Mouse (Mus musculus) forebrain, embryonic 11.5 days (tissue): ENCODE results near the gene Cerk. TPM values are rescaled to one million over a fixed set of nuclear protein-coding genes. Genes with fewer than 3 reads are reported as not detected.

Experiments
- ATAC-seq: fragments of 200-750 bp; cut with Nextera tagmentation; replicated peaks from 2 replicates; pipeline ENCODE4 v1.8.0; 2017; ENCODE audit warnings: moderate TSS enrichment; ENCODE audit not compliant: low FRiP score
- DNase-seq: peaks from one replicate; pipeline ENCODE4 v3.0.0-alpha.2; 2017; ENCODE audit warnings: low spot score
- H3K27ac ChIP-seq: fragments of 300-500 bp; sonication (generic); 2 replicates; pipeline ENCODE4 v1.5.1; 2014; ENCODE audit warnings: low read depth, low read length
- H3K27me3 ChIP-seq: fragments of 300-500 bp; sonication (generic); 2 replicates; pipeline ENCODE4 v1.6.1; 2014; ENCODE audit warnings: mild to moderate bottlenecking, low read length, mixed read lengths; ENCODE audit not compliant: control insufficient read depth, insufficient read depth
- H3K36me3 ChIP-seq: fragments of 300-500 bp; sonication (generic); 2 replicates; pipeline ENCODE4 v1.6.1; 2014; ENCODE audit warnings: mild to moderate bottlenecking, low read length, moderate library complexity, mixed read lengths; ENCODE audit not compliant: control insufficient read depth, insufficient read depth
- H3K4me1 ChIP-seq: fragments of 300-500 bp; sonication (generic); replicated peaks from 2 replicates; pipeline ENCODE4 v1.6.1; 2014; ENCODE audit warnings: low read length, mixed read lengths; ENCODE audit not compliant: control insufficient read depth, insufficient read depth
- H3K4me2 ChIP-seq: fragments of 300-500 bp; sonication (generic); 2 replicates; pipeline ENCODE4 v1.6.1; 2014; ENCODE audit warnings: low read depth, mild to moderate bottlenecking, low read length, moderate library complexity, mixed read lengths; ENCODE audit not compliant: severe bottlenecking
- H3K4me3 ChIP-seq: fragments of 300-500 bp; sonication (generic); 2 replicates; pipeline ENCODE4 v1.5.1; 2014; ENCODE audit warnings: low read depth, low read length
- H3K9ac ChIP-seq: fragments of 300-500 bp; sonication (generic); 2 replicates; pipeline ENCODE4 v1.6.1; 2014; ENCODE audit warnings: low read length
- H3K9me3 ChIP-seq: fragments of 300-500 bp; sonication (generic); 2 replicates; pipeline ENCODE4 v1.6.1; 2016; ENCODE audit warnings: low read length, mixed read lengths; ENCODE audit not compliant: control insufficient read depth
- WGBS: fragments of 180-500 bp; shearing (Covaris S2); extraction: QIAGEN DNeasy Blood & Tissue Kit; methylation state at CpG from one replicate; pipeline ENCODE4 v1.1.7; 2014; 5-methylcytosine and 5-hydroxymethylcytosine counted together
- polyA plus RNA-seq: library from polyadenylated mRNA; unstranded; fragments of >200 nt; fragmentation: Nextera tagmentation; extraction: Ambion mirVana; gene quantifications from 2 replicates; pipeline ENCODE4 v1.2.1, GENCODE M21; 2014

Gene Cerk
- polyA plus RNA-seq = 17.4 and 19.1 TPM in 2 replicates

DNA sequence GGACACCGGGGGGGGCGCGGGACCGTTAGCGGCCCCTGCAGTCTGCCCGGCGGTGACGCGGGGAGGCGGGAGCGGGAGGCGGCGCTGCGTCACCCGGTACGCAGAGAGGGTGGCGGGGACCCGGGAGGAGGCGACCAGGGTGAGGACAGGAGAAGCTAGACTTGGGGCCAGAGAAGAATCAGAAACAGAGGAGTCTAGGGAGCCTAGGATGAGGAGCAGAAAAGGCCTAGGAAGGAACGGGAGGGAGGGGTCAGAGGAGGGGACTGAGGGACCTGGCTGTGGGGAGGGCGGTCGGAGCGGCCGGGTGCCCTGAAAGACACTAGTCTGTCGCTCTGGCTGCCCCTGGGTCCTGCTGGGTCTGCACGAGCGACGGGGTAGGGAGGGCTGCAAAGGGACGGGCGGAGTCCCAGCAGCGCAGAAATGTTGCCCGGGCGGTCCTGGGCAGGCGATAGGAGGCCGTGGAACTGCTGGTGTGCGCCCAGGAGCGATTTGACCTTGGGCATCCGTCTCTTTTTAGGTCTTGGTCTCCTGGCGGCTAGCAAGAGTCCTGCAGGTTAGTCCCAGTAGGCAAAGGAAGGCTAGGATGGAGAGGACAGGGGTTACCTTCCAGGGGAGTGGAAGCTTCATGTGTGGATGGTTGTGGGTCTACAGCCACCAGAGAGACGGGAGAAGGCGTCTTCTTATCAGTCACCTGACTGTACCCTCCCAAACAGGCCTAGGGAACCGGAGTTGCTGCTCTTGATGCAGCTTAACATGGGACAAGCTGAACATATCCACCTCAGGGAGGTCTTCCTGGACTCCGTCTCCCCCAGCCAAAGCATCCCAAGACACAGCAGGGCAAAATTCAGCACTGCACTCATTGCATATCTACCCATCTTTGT, at the start of gene Cerk:
Cerk (minus strand) TSS at position 453 of the 881 bp plus-strand sequence.
- peak within 1 kb of the TSS; percentile 46; the same call in 1 of the 2 replicates for H3K27ac ChIP-seq
- H3K9me3 ChIP-seq = no peaks in the 10 kb centered on the region
- peak within 1 kb of the TSS; percentile 86 for H3K4me2 ChIP-seq
- 3% methylated on average over 43 of the region's 43 CpGs for WGBS
- DNase-seq (peak; percentile 76), ATAC-seq (peak; percentile 67)
- 0 out of 2 replicates have a peak, but pooled peaks cover 4% of the 10 kb centered on the region for H3K27me3 ChIP-seq
- H3K36me3 ChIP-seq = no peaks in the 10 kb centered on the region
- H3K4me3 ChIP-seq = peak within 1 kb of the TSS; percentile 83
- peaks cover 10% of the 10 kb centered on the region; the same call in 1 of the 2 replicates for H3K4me1 ChIP-seq
- peak within 1 kb of the TSS; percentile 92 for H3K9ac ChIP-seq

DNA sequence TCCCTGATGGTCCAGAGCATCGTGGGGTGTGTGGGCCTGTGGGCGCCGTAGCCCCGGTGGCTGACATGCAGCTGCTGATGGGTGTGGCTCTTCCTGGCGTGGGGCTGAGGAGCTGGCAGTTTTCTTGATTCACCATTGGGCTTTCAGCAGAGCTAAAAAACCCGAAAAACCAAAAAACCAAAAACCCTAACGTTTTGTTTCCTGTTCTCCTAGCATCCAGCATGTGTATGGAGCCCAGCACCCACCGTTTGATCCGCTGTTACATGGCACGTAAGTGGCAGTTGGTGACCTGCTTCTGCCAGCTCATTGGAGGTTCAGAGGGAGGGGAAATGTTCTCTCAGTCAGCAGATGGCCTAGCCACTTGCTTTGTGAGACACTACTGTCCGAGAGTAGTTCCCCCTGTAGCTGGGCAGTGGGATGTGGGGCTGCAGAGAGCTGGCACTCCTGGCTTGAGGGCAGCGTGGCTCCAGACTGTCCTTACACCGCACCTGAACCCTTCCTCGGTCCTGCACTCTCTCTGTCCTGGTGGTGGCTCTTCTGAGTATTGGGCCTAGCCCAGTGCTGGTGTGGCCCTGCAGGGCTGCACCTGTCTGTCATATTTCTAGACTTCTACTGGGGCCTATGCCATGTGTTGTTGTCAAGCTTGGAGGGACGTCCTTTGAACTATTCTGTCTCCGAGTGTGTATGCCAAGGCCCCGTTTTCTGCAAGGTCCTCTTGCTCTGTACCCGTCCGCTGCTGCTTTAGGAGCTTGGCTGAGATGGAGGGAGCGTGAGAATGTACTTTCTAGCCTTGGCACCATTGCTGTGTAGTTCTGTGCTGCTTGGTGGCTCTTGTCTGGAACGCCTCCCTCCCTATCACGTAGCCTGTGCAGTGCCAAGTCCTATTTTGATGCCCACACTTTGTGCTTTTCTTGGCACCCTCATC, 48.8 kb upstream of the Cerk start:
- H3K36me3 ChIP-seq = no peaks in the 10 kb centered on the region
- WGBS = 89% methylated on average over 22 of the region's 22 CpGs
- H3K9me3 ChIP-seq = no peaks in the 10 kb centered on the region
- DNase-seq (no peak), ATAC-seq (no peak)
- H3K9ac ChIP-seq = no peak overlapping the region
- H3K27ac ChIP-seq = no peak overlapping the region
- no peak overlapping the region for H3K4me3 ChIP-seq
- no peaks in the 10 kb centered on the region for H3K4me1 ChIP-seq
- H3K4me2 ChIP-seq = no peak overlapping the region
- no peaks in the 10 kb centered on the region for H3K27me3 ChIP-seq

DNA sequence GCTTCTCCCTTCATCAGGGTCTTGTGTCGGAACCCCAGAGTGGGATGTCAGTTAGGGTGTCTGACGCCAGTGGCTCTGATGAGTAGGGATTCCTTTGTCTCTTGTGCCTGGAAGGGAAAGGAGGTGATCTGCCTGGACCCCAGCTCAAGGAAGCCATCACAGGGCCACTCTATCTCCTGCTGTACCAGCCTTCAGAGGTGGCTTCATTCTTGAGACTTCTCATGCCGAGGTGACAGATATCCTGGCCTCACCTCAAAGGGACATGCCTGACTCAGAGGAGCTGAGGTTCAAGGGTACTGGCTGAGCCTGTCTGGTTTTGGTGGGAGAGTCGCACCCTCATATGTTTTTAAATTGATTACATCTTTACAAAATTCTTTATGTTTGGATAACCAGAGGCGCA, 48.1 kb upstream of the Cerk start:
- no peaks in the 10 kb centered on the region for H3K4me1 ChIP-seq
- DNase-seq = no peak
- no peak for ATAC-seq
- H3K27me3 ChIP-seq = no peaks in the 10 kb centered on the region
- H3K27ac ChIP-seq = no peak overlapping the region
- H3K9ac ChIP-seq = no peak overlapping the region
- no peak overlapping the region for H3K4me3 ChIP-seq
- no peak overlapping the region for H3K4me2 ChIP-seq
- WGBS = 91% methylated on average over 5 of the region's 5 CpGs
- H3K9me3 ChIP-seq = no peaks in the 10 kb centered on the region
- no peaks in the 10 kb centered on the region for H3K36me3 ChIP-seq

DNA sequence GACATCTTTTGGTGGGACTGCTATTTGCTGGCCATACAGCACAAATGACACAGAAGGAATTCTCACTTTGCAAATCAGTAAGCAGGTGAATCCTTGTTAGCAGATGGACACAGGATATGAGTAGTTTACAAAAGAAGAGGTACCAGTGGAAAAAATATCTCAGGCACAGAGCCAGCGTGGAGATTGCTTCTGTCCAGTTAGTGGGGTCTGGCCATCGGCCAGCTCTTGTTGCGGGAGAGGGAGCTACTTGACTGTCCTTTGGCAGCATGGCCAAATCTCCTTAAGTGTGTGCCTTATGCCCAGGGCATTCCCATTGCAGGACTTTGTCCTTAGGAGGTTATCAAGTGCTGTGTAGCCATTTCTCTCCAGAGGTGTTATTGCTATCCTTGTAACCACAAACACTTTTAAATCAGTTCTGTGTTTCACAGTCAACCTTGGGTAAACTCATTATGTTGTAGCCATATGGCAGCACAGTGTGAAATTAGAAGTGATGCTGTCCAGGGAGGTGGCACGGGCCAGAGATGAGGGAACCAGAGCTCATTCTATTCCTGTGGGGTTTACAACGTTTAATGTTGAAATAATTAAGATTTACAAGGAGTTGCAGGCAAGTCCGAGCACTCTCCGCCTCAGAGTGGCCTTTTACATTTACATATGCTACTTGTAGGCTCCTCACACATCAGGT, 46.0 kb upstream of the Cerk start:
- H3K4me3 ChIP-seq = no peak overlapping the region
- 83% methylated on average over 7 of the region's 7 CpGs for WGBS
- H3K36me3 ChIP-seq = no peaks in the 10 kb centered on the region
- H3K27ac ChIP-seq = no peak overlapping the region
- H3K4me1 ChIP-seq = no peaks in the 10 kb centered on the region
- H3K4me2 ChIP-seq = no peak overlapping the region
- no peak for ATAC-seq
- no peak overlapping the region for H3K9ac ChIP-seq
- DNase-seq = no peak
- H3K9me3 ChIP-seq = no peaks in the 10 kb centered on the region
- H3K27me3 ChIP-seq = no peaks in the 10 kb centered on the region

DNA sequence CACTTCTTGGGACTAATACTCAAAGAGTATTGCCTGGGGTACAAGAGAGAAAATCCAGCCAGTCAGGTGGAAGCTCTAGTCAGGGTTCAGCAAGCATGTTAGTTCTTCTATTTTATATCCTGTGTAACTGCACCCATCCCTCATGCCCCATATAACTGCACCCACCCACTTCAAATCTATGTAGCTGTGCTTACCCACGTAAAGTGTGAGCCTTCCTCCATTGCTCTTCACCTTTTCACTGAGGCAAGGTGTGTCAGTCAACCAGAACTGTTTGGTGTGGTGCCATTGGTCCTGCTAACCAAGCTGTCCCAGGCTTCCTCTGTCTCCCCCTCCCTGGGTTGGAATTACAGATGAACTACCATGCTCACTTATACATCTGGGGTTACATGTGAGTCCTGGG, 45.2 kb upstream of the Cerk start:
- no peak for DNase-seq
- 88% methylated on average over 1 of the region's 1 CpGs for WGBS
- H3K27me3 ChIP-seq = no peaks in the 10 kb centered on the region
- no peak overlapping the region for H3K27ac ChIP-seq
- H3K9ac ChIP-seq = no peak overlapping the region
- no peaks in the 10 kb centered on the region for H3K9me3 ChIP-seq
- H3K36me3 ChIP-seq = no peaks in the 10 kb centered on the region
- no peaks in the 10 kb centered on the region for H3K4me1 ChIP-seq
- ATAC-seq = no peak
- H3K4me3 ChIP-seq = no peak overlapping the region
- H3K4me2 ChIP-seq = no peak overlapping the region

DNA sequence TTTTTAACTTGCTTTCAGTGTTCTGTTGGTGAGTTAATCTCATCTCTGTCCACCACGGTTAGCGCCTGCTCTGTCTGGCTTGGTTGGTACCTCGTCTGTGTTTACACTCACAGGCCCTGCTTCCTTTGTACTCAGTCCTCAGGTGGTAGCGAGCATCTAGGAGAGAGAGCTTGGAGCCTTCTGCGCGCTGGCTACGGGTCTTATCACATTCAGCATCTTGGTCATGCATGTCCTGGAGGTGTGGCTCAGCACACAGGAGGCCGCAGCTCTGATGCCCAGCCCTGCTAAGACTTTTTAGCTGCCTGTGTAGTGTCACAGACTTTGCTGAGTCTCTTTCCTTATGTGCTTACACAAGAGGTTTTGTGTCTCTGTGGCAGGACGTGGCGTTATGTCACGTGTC, 43.7 kb upstream of the Cerk start:
- H3K4me2 ChIP-seq = no peak overlapping the region
- H3K9ac ChIP-seq = no peak overlapping the region
- no peaks in the 10 kb centered on the region for H3K9me3 ChIP-seq
- WGBS = 83% methylated on average over 11 of the region's 11 CpGs
- no peaks in the 10 kb centered on the region for H3K27me3 ChIP-seq
- no peaks in the 10 kb centered on the region for H3K36me3 ChIP-seq
- H3K4me3 ChIP-seq = no peak overlapping the region
- no peaks in the 10 kb centered on the region for H3K4me1 ChIP-seq
- ATAC-seq = no peak
- no peak for DNase-seq
- H3K27ac ChIP-seq = no peak overlapping the region

- no peak overlapping the region for H3K4me3 ChIP-seq
- no peaks in the 10 kb centered on the region for H3K36me3 ChIP-seq
- no peak overlapping the region for H3K4me2 ChIP-seq
- WGBS = 88% methylated on average over 8 of the region's 8 CpGs
- no peak for DNase-seq
- ATAC-seq = no peak
- no peak overlapping the region for H3K27ac ChIP-seq
- H3K4me1 ChIP-seq = no peaks in the 10 kb centered on the region
- H3K27me3 ChIP-seq = no peaks in the 10 kb centered on the region
- no peak overlapping the region for H3K9ac ChIP-seq
- H3K9me3 ChIP-seq = no peaks in the 10 kb centered on the region
Observed at GRCm38 (mm10) chr15:86229088-86229487, 43.1 kb upstream of the Cerk start.

- H3K36me3 ChIP-seq = no peaks in the 10 kb centered on the region
- no peak overlapping the region for H3K4me3 ChIP-seq
- no peaks in the 10 kb centered on the region for H3K4me1 ChIP-seq
- ATAC-seq (no peak), DNase-seq (no peak)
- no peak overlapping the region for H3K27ac ChIP-seq
- no peak overlapping the region for H3K4me2 ChIP-seq
- no peak overlapping the region for H3K9ac ChIP-seq
- H3K9me3 ChIP-seq = no peaks in the 10 kb centered on the region
- 54% methylated on average over 3 of the region's 3 CpGs for WGBS
- H3K27me3 ChIP-seq = no peaks in the 10 kb centered on the region
Observed at GRCm38 (mm10) chr15:86228186-86228585, 42.2 kb upstream of the Cerk start.
